Mouse (Mus musculus) heart, embryonic 15.5 days (tissue): ENCODE results near the gene Cavin1. TPM values are rescaled to one million over a fixed set of nuclear protein-coding genes. Genes with fewer than 3 reads are reported as not detected.

ENCODE experiments used
- ATAC-seq: fragments of 200-750 bp; cut with Nextera tagmentation; replicated peaks from 2 replicates; pipeline ENCODE4 v1.8.0; 2017; ENCODE audit warnings: low read depth, moderate TSS enrichment; ENCODE audit not compliant: insufficient number of reproducible peaks, insufficient read depth, low FRiP score
- H3K27ac ChIP-seq: fragments of 300-500 bp; sonication (generic); 2 replicates; pipeline ENCODE4 v1.5.1; 2015; ENCODE audit warnings: mild to moderate bottlenecking, inconsistent platforms
- H3K27me3 ChIP-seq: fragments of 300-500 bp; sonication (generic); 2 replicates; pipeline ENCODE4 v1.6.1; 2015; ENCODE audit warnings: inconsistent platforms
- H3K36me3 ChIP-seq: fragments of 300-500 bp; sonication (generic); 2 replicates; pipeline ENCODE4 v1.6.1; 2015; ENCODE audit warnings: mild to moderate bottlenecking, inconsistent platforms
- H3K4me1 ChIP-seq: fragments of 300-500 bp; sonication (generic); replicated peaks from 2 replicates; pipeline ENCODE4 v1.6.1; 2015; ENCODE audit warnings: inconsistent platforms
- H3K4me2 ChIP-seq: fragments of 300-500 bp; sonication (generic); 2 replicates; pipeline ENCODE4 v1.6.1; 2015; ENCODE audit warnings: inconsistent platforms, mild to moderate bottlenecking, moderate library complexity
- H3K4me3 ChIP-seq: fragments of 300-500 bp; sonication (generic); 2 replicates; pipeline ENCODE4 v1.5.1; 2015; ENCODE audit warnings: mild to moderate bottlenecking, inconsistent platforms
- H3K9ac ChIP-seq: fragments of 300-500 bp; sonication (generic); 2 replicates; pipeline ENCODE4 v1.6.1; 2015; ENCODE audit warnings: mild to moderate bottlenecking, inconsistent platforms
- H3K9me3 ChIP-seq: fragments of 300-500 bp; sonication (generic); replicated peaks from 2 replicates; pipeline ENCODE4 v1.6.1; 2016; ENCODE audit warnings: inconsistent platforms
- WGBS: fragments of 180-500 bp; shearing (Covaris S2); methylation state at CpG from one replicate; pipeline ENCODE4 v1.1.7; 2015; ENCODE audit warnings: mixed read lengths; 5-methylcytosine and 5-hydroxymethylcytosine counted together
- polyA plus RNA-seq: library from polyadenylated mRNA; unstranded; fragments of >200 nt; fragmentation: Nextera tagmentation; extraction: Ambion mirVana; gene quantifications from 2 replicates; pipeline ENCODE4 v1.2.1, GENCODE M21; 2015

Cavin1 gene
- polyA plus RNA-seq, 1 experiment from 2014 or later: 457 TPM

- H3K4me3 ChIP-seq: peak overlapping the region; percentile 5; the same call in 1 of the 2 replicates
- peak overlapping the region; percentile 67 for H3K4me2 ChIP-seq
- WGBS: 76% methylated on average over 6 of the region's 6 CpGs
- peaks cover 83% of the 10 kb centered on the region for H3K4me1 ChIP-seq
- ATAC-seq: no peak
- H3K9me3 ChIP-seq: no peaks in the 10 kb centered on the region
- H3K9ac ChIP-seq: peak overlapping the region; percentile 47; the same call in 1 of the 2 replicates
- H3K27ac ChIP-seq: peak overlapping the region; percentile 98
- peaks cover 6% of the 10 kb centered on the region; the same call in 1 of the 2 replicates for H3K36me3 ChIP-seq
- H3K27me3 ChIP-seq: no peaks in the 10 kb centered on the region
These were observed 5.7 kb downstream of the Cavin1 start for GRCm38 (mm10) chr11:100964901-100965542.

DNA sequence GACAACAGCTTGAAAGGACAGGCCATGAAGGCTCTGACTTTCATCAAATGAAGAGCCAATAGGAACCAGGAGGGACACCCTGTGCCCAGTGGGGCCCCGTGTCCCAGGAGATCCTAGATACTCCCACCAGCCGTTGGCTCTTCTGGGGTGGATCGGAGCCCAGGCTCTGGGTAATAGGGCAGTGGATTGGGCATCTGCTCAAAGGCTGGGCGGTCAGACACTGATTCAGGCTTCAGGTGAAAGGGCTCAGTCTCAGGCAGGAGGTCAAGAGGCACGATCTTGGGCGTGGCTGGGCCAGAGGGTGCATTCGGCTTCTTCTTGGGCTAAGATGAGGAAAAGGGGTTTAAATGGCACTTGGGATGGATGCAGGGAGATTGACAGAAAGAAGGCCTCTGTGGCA lies 6.5 kb downstream of the Cavin1 start:
- ATAC-seq: no peak
- Histone ChIP-seq H3K9me3 (no peaks in the 10 kb centered on the region), H3K27me3 (no peaks in the 10 kb centered on the region), H3K4me1 (peaks cover 91% of the 10 kb centered on the region), H3K36me3 (peaks cover 6% of the 10 kb centered on the region; the same call in 1 of the 2 replicates), H3K27ac (peak overlapping the region; percentile 98), H3K9ac (0 out of 2 replicates have a peak overlapping the region, but pooled peaks have one; percentile 27), H3K4me3 (no peak overlapping the region), H3K4me2 (peak overlapping the region; percentile 67)
- 80% methylated on average over 7 of the region's 7 CpGs for WGBS

- peaks cover 11% of the 10 kb centered on the region for H3K36me3 ChIP-seq
- H3K27ac ChIP-seq: peak overlapping the region; percentile 98
- ATAC-seq: no peak
- peak overlapping the region; percentile 27; the same call in 1 of the 2 replicates for H3K9ac ChIP-seq
- peak overlapping the region; percentile 26 for H3K4me2 ChIP-seq
- no peaks in the 10 kb centered on the region for H3K9me3 ChIP-seq
- H3K4me1 ChIP-seq: peaks cover 96% of the 10 kb centered on the region
- WGBS: 59% methylated on average over 9 of the region's 9 CpGs
- H3K4me3 ChIP-seq: no peak overlapping the region; the same call in 1 of the 2 replicates
- H3K27me3 ChIP-seq: no peaks in the 10 kb centered on the region
These were observed 7.0 kb downstream of the Cavin1 start for GRCm38 (mm10) chr11:100963647-100964046.

- ATAC-seq: peak; percentile 66
- WGBS: 41% methylated on average over 9 of the region's 9 CpGs
- Histone ChIP-seq H3K4me2 (peak overlapping the region; percentile 26), H3K9me3 (no peaks in the 10 kb centered on the region), H3K4me1 (peaks cover 98% of the 10 kb centered on the region), H3K36me3 (peaks cover 21% of the 10 kb centered on the region), H3K27ac (peak overlapping the region; percentile 98), H3K4me3 (0 out of 2 replicates have a peak overlapping the region, but pooled peaks have one; percentile 1), H3K9ac (0 out of 2 replicates have a peak overlapping the region, but pooled peaks have one; percentile 27), H3K27me3 (no peaks in the 10 kb centered on the region)
These were observed 8.2 kb downstream of the Cavin1 start for GRCm38 (mm10) chr11:100962371-100962911.

DNA sequence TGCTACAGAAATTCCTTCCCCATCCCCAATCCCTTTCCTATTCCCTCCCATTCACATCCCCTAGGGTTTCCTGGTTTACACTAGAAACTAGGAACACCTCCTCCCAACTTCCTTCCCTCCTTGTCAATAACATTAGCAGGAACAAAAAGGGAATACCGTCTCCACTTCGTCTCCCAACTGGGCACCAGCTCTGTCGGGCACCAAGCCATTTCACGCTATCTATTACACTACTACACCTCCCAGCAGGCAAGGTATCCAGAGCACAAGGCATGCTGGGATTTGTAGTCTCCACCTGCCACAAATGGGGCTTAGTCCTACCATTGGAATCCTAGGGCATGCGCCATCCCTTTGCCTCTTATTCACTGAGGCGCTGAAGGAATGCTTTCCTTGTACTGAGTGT lies 10.1 kb downstream of the Cavin1 start:
- Histone ChIP-seq H3K27me3 (no peaks in the 10 kb centered on the region), H3K4me3 (no peak overlapping the region), H3K9me3 (no peaks in the 10 kb centered on the region), H3K9ac (peak overlapping the region; percentile 30; the same call in 1 of the 2 replicates), H3K36me3 (peaks cover 29% of the 10 kb centered on the region), H3K4me2 (peak overlapping the region; percentile 40), H3K27ac (peak overlapping the region; percentile 79), H3K4me1 (peaks cover 84% of the 10 kb centered on the region)
- WGBS: 13% methylated on average over 6 of the region's 6 CpGs
- peak; percentile 55 for ATAC-seq

- Histone ChIP-seq H3K9me3 (no peaks in the 10 kb centered on the region), H3K36me3 (peaks cover 33% of the 10 kb centered on the region), H3K4me3 (no peak overlapping the region), H3K4me2 (peak overlapping the region; percentile 40), H3K4me1 (peaks cover 76% of the 10 kb centered on the region), H3K27me3 (no peaks in the 10 kb centered on the region), H3K9ac (peak overlapping the region; percentile 30), H3K27ac (peak overlapping the region; percentile 79)
- no peak for ATAC-seq
- WGBS: 27% methylated on average over 3 of the region's 3 CpGs
These were observed 10.9 kb downstream of the Cavin1 start for GRCm38 (mm10) chr11:100959826-100960225.

DNA sequence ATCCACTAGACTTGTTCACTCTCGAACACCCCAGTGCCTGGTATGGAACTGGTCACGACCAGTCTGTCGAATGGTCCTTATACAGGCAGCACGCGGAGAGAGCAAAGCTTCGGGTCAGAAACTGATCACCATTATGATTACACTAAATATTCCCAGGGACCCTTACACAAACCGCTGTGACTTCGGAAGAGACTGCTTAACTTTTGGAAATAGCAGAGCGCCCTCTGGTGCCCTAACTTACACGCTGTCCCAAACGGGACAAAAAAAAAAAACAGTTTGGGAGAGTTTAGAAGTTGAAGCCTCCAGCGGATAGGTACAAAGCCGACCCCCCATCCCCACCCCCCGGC lies 11.2 kb downstream of the Cavin1 start:
- H3K9me3 ChIP-seq: no peaks in the 10 kb centered on the region
- 5% methylated on average over 14 of the region's 14 CpGs for WGBS
- H3K36me3 ChIP-seq: peaks cover 33% of the 10 kb centered on the region
- H3K9ac ChIP-seq: no peak overlapping the region
- no peaks in the 10 kb centered on the region for H3K27me3 ChIP-seq
- no peak overlapping the region for H3K4me3 ChIP-seq
- H3K27ac ChIP-seq: peak overlapping the region; percentile 79
- peaks cover 73% of the 10 kb centered on the region for H3K4me1 ChIP-seq
- no peak for ATAC-seq
- peak overlapping the region; percentile 40 for H3K4me2 ChIP-seq

GRCm38 (mm10) chr11:100958613-100959463 lies 11.8 kb downstream of the Cavin1 start:
- peak overlapping the region; percentile 40; the same call in 1 of the 2 replicates for H3K4me2 ChIP-seq
- no peak overlapping the region for H3K4me3 ChIP-seq
- H3K27ac ChIP-seq: 0 out of 2 replicates have a peak overlapping the region, but pooled peaks have one; percentile 79
- H3K9me3 ChIP-seq: no peaks in the 10 kb centered on the region
- ATAC-seq: no peak
- H3K36me3 ChIP-seq: peaks cover 34% of the 10 kb centered on the region
- no peaks in the 10 kb centered on the region for H3K27me3 ChIP-seq
- WGBS: 47% methylated on average over 76 of the region's 76 CpGs
- H3K4me1 ChIP-seq: peaks cover 67% of the 10 kb centered on the region
- no peak overlapping the region for H3K9ac ChIP-seq

GRCm38 (mm10) chr11:100957915-100958469 lies 12.7 kb downstream of the Cavin1 start:
- peak overlapping the region; percentile 14; the same call in 1 of the 2 replicates for H3K27ac ChIP-seq
- ATAC-seq: no peak
- no peak overlapping the region for H3K4me3 ChIP-seq
- no peak overlapping the region for H3K4me2 ChIP-seq
- H3K27me3 ChIP-seq: no peaks in the 10 kb centered on the region
- H3K4me1 ChIP-seq: peaks cover 62% of the 10 kb centered on the region
- no peak overlapping the region for H3K9ac ChIP-seq
- H3K9me3 ChIP-seq: no peaks in the 10 kb centered on the region
- H3K36me3 ChIP-seq: peaks cover 34% of the 10 kb centered on the region
- WGBS: 52% methylated on average over 6 of the region's 6 CpGs

DNA sequence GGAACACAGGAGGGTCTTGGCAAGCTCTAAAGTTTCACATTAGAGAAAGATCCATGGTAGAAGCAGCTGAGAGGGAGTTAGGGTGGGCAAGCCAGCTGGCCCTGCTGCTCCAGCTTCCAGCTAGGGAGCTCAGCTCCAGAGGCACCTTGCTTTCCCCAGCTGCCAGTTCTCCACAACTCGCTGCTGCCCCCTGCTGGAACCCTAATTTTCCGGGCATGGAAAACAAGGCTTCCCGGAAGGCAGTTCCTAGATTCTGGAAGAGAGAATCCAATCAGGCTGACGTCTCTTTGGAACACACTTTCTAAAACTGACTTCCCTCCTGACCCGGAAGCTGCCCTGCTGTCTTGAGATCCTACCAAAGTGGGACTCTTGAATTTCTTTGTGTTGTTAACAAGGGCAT lies 13.4 kb downstream of the Cavin1 start:
- ATAC-seq: no peak
- Histone ChIP-seq H3K36me3 (peaks cover 34% of the 10 kb centered on the region), H3K27me3 (no peaks in the 10 kb centered on the region), H3K4me1 (peaks cover 58% of the 10 kb centered on the region), H3K4me2 (no peak overlapping the region), H3K4me3 (no peak overlapping the region), H3K27ac (peak overlapping the region; percentile 14; the same call in 1 of the 2 replicates), H3K9ac (no peak overlapping the region), H3K9me3 (no peaks in the 10 kb centered on the region)
- 2% methylated on average over 5 of the region's 5 CpGs for WGBS

DNA sequence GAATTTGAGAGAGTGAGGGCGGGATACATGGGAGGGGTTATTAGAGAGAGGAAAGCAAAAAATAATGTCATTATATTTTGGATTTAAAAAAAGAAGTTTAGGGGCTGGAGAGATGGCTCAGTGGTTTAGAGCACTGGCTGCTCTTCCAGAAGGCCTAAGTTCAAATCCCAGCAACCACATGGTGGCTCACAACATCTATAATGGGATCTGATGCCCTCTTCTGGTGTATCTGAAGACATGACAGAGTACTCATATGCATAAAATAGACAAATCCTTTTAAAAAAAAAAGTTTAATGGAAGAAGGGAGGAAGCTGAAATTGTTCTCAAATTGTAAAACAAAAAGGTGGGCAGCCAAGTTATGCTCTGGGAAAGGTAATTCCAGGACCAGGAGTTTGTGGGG lies 21.1 kb downstream of the Cavin1 start:
- no peak overlapping the region for H3K9ac ChIP-seq
- no peak overlapping the region for H3K4me2 ChIP-seq
- 97% methylated on average over 1 of the region's 1 CpGs for WGBS
- H3K27me3 ChIP-seq: no peaks in the 10 kb centered on the region
- H3K4me3 ChIP-seq: no peak overlapping the region
- no peaks in the 10 kb centered on the region for H3K9me3 ChIP-seq
- peaks cover 29% of the 10 kb centered on the region for H3K4me1 ChIP-seq
- H3K27ac ChIP-seq: no peak overlapping the region
- H3K36me3 ChIP-seq: 0 out of 2 replicates have a peak, but pooled peaks cover 4% of the 10 kb centered on the region
- ATAC-seq: no peak
